Mouse (Mus musculus): ENCODE results near the gene Aldh1a2. TPM values are rescaled to one million over a fixed set of nuclear protein-coding genes. Genes with fewer than 3 reads are reported as not detected.

Aldh1a2 gene
- total RNA-seq, 1 experiment, result 1.5 TPM

GRCm38 (mm10) chr9:71209299-71209698 is 6.3 kb upstream of the Aldh1a2 start:
- no peaks in the 10 kb centered on the region for H3K4me1 ChIP-seq (ENCODE audit: control insufficient read depth in 2 of 2, insufficient read depth in 2 of 2, low read length in 2 of 2, poor library complexity in 1 of 2)
- no peaks in the 10 kb centered on the region for H3K36me3 ChIP-seq (ENCODE audit: control insufficient read depth, insufficient read depth, low read length, poor library complexity, severe bottlenecking)
- no peak overlapping the region for H3K4me3 ChIP-seq (ENCODE audit: insufficient read depth in 1 of 2, low read depth in 1 of 2, low read length in 2 of 2, poor library complexity in 1 of 2, severe bottlenecking in 1 of 2)
- no peak overlapping the region for H3K27ac ChIP-seq (ENCODE audit: insufficient read depth, low read depth, low read length, poor library complexity, severe bottlenecking)
- H3K9ac ChIP-seq (ENCODE audit: insufficient read depth, low read depth, low read length, poor library complexity, severe bottlenecking), result no peak overlapping the region
- in situ Hi-C loops (cut with MboI; ENCODE audit: low sequenced_read_pairs in 2 of 2, unreplicated experiment in 2 of 2), result no loop called here
- DNase-seq (ENCODE audit: low read depth, low spot score), result no peak
- TF ChIP-seq CHD2 (IDR thresholded peaks at IDR 0.05; ENCODE audit: low read depth, low read length), result no peak
- TF ChIP-seq HCFC1 (IDR thresholded peaks at IDR 0.05; ENCODE audit: borderline replicate concordance, insufficient read depth, low read length), result no peak
- no peak for TF ChIP-seq ZC3H11A (IDR thresholded peaks at IDR 0.05; ENCODE audit: borderline replicate concordance, low read depth, low read length)
- TF ChIP-seq ZNF384 (IDR thresholded peaks at IDR 0.05; ENCODE audit: low read depth, low read length), result no peak
- no peak for TF ChIP-seq MAFK (IDR thresholded peaks at IDR 0.05; ENCODE audit: insufficient read depth, low read depth, low read length)
- H3K9me3 ChIP-seq (ENCODE audit: control insufficient read depth, insufficient read depth, low read depth, low read length), result no peaks in the 10 kb centered on the region

- no peak overlapping the region for H3K4me3 ChIP-seq (ENCODE audit: insufficient read depth in 1 of 2, low read depth in 1 of 2, low read length in 2 of 2, poor library complexity in 1 of 2, severe bottlenecking in 1 of 2)
These were observed 4.7 kb upstream of the Aldh1a2 start for GRCm38 (mm10) chr9:71210870-71211269.

GRCm38 (mm10) chr9:71213636-71214035 is 2.0 kb upstream of the Aldh1a2 start:
- Histone ChIP-seq H3K9me3 (ENCODE audit: control insufficient read depth, insufficient read depth, low read depth, low read length) (no peaks in the 10 kb centered on the region), H3K9ac (ENCODE audit: insufficient read depth, low read depth, low read length, poor library complexity, severe bottlenecking) (no peak overlapping the region), H3K4me3 (ENCODE audit: insufficient read depth in 1 of 2, low read depth in 1 of 2, low read length in 2 of 2, poor library complexity in 1 of 2, severe bottlenecking in 1 of 2) (no peak overlapping the region), H3K36me3 (ENCODE audit: control insufficient read depth, insufficient read depth, low read length, poor library complexity, severe bottlenecking) (no peaks in the 10 kb centered on the region), H3K4me1 (ENCODE audit: control insufficient read depth in 2 of 2, insufficient read depth in 2 of 2, low read length in 2 of 2, poor library complexity in 1 of 2) (no peaks in the 10 kb centered on the region), H3K27ac (ENCODE audit: insufficient read depth, low read depth, low read length, poor library complexity, severe bottlenecking) (no peak overlapping the region)
- no peak for DNase-seq (ENCODE audit: low read depth, low spot score)
- TF ChIP-seq ZC3H11A (IDR thresholded peaks at IDR 0.05; ENCODE audit: borderline replicate concordance, low read depth, low read length), result no peak
- TF ChIP-seq ZNF384 (IDR thresholded peaks at IDR 0.05; ENCODE audit: low read depth, low read length), result no peak
- TF ChIP-seq MAFK (IDR thresholded peaks at IDR 0.05; ENCODE audit: insufficient read depth, low read depth, low read length), result no peak
- in situ Hi-C loops (cut with MboI; ENCODE audit: low sequenced_read_pairs in 2 of 2, unreplicated experiment in 2 of 2), result no loop called here

More at GRCm38 (mm10) chr9:71210870-71211269, 4.7 kb upstream of the Aldh1a2 start:
- DNase-seq (ENCODE audit: low read depth, low spot score), result no peak
- Histone ChIP-seq H3K27ac (ENCODE audit: insufficient read depth, low read depth, low read length, poor library complexity, severe bottlenecking) (no peak overlapping the region), H3K9ac (ENCODE audit: insufficient read depth, low read depth, low read length, poor library complexity, severe bottlenecking) (no peak overlapping the region), H3K36me3 (ENCODE audit: control insufficient read depth, insufficient read depth, low read length, poor library complexity, severe bottlenecking) (no peaks in the 10 kb centered on the region), H3K9me3 (ENCODE audit: control insufficient read depth, insufficient read depth, low read depth, low read length) (no peaks in the 10 kb centered on the region), H3K4me1 (ENCODE audit: control insufficient read depth in 2 of 2, insufficient read depth in 2 of 2, low read length in 2 of 2, poor library complexity in 1 of 2) (no peaks in the 10 kb centered on the region)
- in situ Hi-C loops (cut with MboI; ENCODE audit: low sequenced_read_pairs in 2 of 2, unreplicated experiment in 2 of 2), result no loop called here
- TF ChIP-seq CHD2 (IDR thresholded peaks at IDR 0.05; ENCODE audit: low read depth, low read length), result no peak
- TF ChIP-seq MAFK (IDR thresholded peaks at IDR 0.05; ENCODE audit: insufficient read depth, low read depth, low read length), result no peak
- no peak for TF ChIP-seq ZNF384 (IDR thresholded peaks at IDR 0.05; ENCODE audit: low read depth, low read length)
- no peak for TF ChIP-seq HCFC1 (IDR thresholded peaks at IDR 0.05; ENCODE audit: borderline replicate concordance, insufficient read depth, low read length)
- peak; percentile 32; the same call in 1 of the 2 replicates for TF ChIP-seq ZC3H11A (IDR thresholded peaks at IDR 0.05; ENCODE audit: borderline replicate concordance, low read depth, low read length)

GRCm38 (mm10) chr9:71216036-71216995 is 727 bp downstream of the Aldh1a2 start:
- TF ChIP-seq CHD2 (IDR thresholded peaks at IDR 0.05; ENCODE audit: low read depth, low read length), result no peak
- TF ChIP-seq ZC3H11A (IDR thresholded peaks at IDR 0.05; ENCODE audit: borderline replicate concordance, low read depth, low read length), result no peak
- TF ChIP-seq ZNF384 (IDR thresholded peaks at IDR 0.05; ENCODE audit: low read depth, low read length), result no peak
- no peak for TF ChIP-seq MAFK (IDR thresholded peaks at IDR 0.05; ENCODE audit: insufficient read depth, low read depth, low read length)
- no peak for TF ChIP-seq HCFC1 (IDR thresholded peaks at IDR 0.05; ENCODE audit: borderline replicate concordance, insufficient read depth, low read length)
- DNase-seq (ENCODE audit: low read depth, low spot score), result no peak
- H3K4me3 ChIP-seq (ENCODE audit: insufficient read depth in 1 of 2, low read depth in 1 of 2, low read length in 2 of 2, poor library complexity in 1 of 2, severe bottlenecking in 1 of 2), result peak overlapping the region; percentile 66 to 68
- in situ Hi-C loops (cut with MboI; ENCODE audit: low sequenced_read_pairs in 2 of 2, unreplicated experiment in 2 of 2), result no loop called here
- H3K9me3 ChIP-seq (ENCODE audit: control insufficient read depth, insufficient read depth, low read depth, low read length), result no peaks in the 10 kb centered on the region
- H3K27ac ChIP-seq (ENCODE audit: insufficient read depth, low read depth, low read length, poor library complexity, severe bottlenecking), result no peak overlapping the region
- H3K36me3 ChIP-seq (ENCODE audit: control insufficient read depth, insufficient read depth, low read length, poor library complexity, severe bottlenecking), result no peaks in the 10 kb centered on the region
- H3K4me1 ChIP-seq (ENCODE audit: control insufficient read depth in 2 of 2, insufficient read depth in 2 of 2, low read length in 2 of 2, poor library complexity in 1 of 2), result no peaks in the 10 kb centered on the region
- H3K9ac ChIP-seq (ENCODE audit: insufficient read depth, low read depth, low read length, poor library complexity, severe bottlenecking), result peak overlapping the region; percentile 57; the same call in 1 of the 2 replicates
